Mouse (Mus musculus) gastrocnemius, adult 2 months (tissue): ENCODE measurements at regions not wholly inside any gene's neighbourhood (a gene's known extent, or its start where the extent isn't known, plus 50 kb on each side); places are given as distances from the start of the nearest gene placed in this dataset.

Experiments
- DNase-seq: peaks from one replicate; pipeline ENCODE4 v3.0.0; 2022
- H3K27ac ChIP-seq: fragments of 200-600 bp; 2 replicates; pipeline ENCODE4 v1.8.1; 2022; ENCODE audit warnings: mild to moderate bottlenecking
- H3K4me3 ChIP-seq: fragments of 200-600 bp; 2 replicates; pipeline ENCODE4 v1.8.1; 2022; ENCODE audit warnings: mild to moderate bottlenecking, moderate library complexity
- CTCF ChIP-seq: fragments of 200-600 bp; IDR thresholded peaks from 2 replicates; pipeline ENCODE4 v1.8.1; 2022; ENCODE audit warnings: antibody characterized with exemption, mild to moderate bottlenecking, moderate library complexity
- intact Hi-C: fragments of 180-260 bp; cut with DNase I; formaldehyde crosslinking; loops from one replicate; pipeline ENCODE4 v1.15.1; 2025

DNA sequence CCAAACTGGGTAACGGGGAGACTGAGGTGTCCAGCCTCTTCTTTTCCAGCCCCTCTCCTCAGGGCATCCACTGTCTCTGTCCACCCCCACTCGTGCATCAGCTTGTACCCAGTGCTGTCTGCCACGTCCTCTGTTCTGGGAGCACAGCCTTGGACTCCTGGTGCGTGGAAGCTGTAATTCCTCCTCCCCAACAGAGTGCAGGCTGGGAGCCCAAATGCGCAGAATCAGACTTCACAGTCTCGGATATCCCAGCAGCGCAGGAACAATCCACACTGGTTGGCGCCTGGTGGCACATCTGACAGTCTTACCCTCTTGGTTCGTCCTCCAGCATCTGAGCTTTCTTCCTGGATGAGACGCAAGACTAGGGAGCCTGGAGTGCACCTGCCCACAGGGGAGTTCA lies 61.9 kb upstream of the Ipo5 start:
- TF ChIP-seq CTCF = no peak
- intact Hi-C loops = loop anchor here (5.0 kb wide), 1 partner anchor 63 kb away; the partner anchor contains the start of gene Ipo5
- Histone ChIP-seq H3K4me3 (no peak overlapping the region), H3K27ac (no peak overlapping the region)
- no peak for DNase-seq

DNA sequence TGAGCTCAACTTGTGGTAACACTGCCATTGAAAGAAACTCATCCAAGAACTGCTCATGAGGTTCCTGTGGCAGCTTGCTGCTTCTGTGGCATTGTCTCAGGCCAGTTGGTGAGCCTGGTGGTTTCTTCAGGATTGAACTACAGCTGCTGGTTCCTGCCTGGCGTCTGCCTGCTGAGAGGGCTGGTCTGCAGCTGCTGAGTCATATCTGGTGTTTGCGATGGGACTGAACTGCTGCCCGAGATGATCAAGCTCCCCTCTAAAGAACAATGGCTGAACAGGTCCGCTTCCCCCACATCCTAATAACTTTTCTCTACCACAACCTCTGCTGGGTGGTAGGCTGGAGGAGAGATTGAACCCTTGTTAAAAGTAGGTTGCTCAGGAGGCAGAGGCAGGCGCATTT lies 57.4 kb upstream of the Ipo5 start:
- Histone ChIP-seq H3K4me3 (no peak overlapping the region), H3K27ac (no peak overlapping the region)
- DNase-seq = no peak
- intact Hi-C loops = no loop called here
- TF ChIP-seq CTCF = no peak

- no peak for TF ChIP-seq CTCF
Observed at GRCm38 (mm10) chr14:120854559-120854958, 56.5 kb upstream of the Ipo5 start.

GRCm38 (mm10) chr14:120855181-120855580 lies 55.8 kb upstream of the Ipo5 start:
- Histone ChIP-seq H3K4me3 (no peak overlapping the region), H3K27ac (no peak overlapping the region)
- TF ChIP-seq CTCF = no peak
- intact Hi-C loops = no loop called here
- no peak for DNase-seq

More at GRCm38 (mm10) chr14:120854559-120854958, 56.5 kb upstream of the Ipo5 start:
- no peak overlapping the region for H3K4me3 ChIP-seq
- H3K27ac ChIP-seq = no peak overlapping the region
- intact Hi-C loops = no loop called here
- no peak for DNase-seq
